Mouse (Mus musculus): ENCODE data around the gene Ppip5k2.

- TF ChIP-seq CTCF (IDR thresholded peaks at IDR 0.05; ENCODE audit: low read depth, low read length) (no peak), POLR2A (IDR thresholded peaks at IDR 0.05; ENCODE audit: borderline replicate concordance, low read depth, low read length) (no peak)
Measured at GRCm38 (mm10) chr1:97787674-97788073, 17.5 kb upstream of the Ppip5k2 start.

All from bone marrow macrophage, adult 2 months (primary cell).